In genomic region chr6:145370302-145370701, GRCm38 (mm10) we compare ENCODE assay signal across 19 mouse cellular contexts.
DNase-seq lines count a peak whose midpoint lies in the region; ATAC-seq and TF ChIP-seq lines count a peak whose summit lies in the region.
"Had no signal": no experiment of that assay in that cellular context is flagged by ENCODE, and none has a peak within 500 bp of the region (broad histone marks: within the 10 kb centered on the region; RNA-seq: fewer than 3 reads in every experiment).

No protein-coding gene starts in this region.

- H3K79me2 ChIP-seq in heart, adult 2 months (replicated peaks; ENCODE audit: control insufficient read depth, insufficient read depth, low read length): no peaks in the 10 kb centered on the region

- H3K4me2 ChIP-seq in heart, embryonic 14.5 days (ENCODE audit: low read length): no peak overlapping the region
- H3K4me2 ChIP-seq in lung, postnatal 0 days (replicated peaks; ENCODE audit: low read depth, low read length): no peak overlapping the region
- H3K4me2 ChIP-seq in hindbrain, embryonic 16.5 days (ENCODE audit: low read length): no peak overlapping the region
- H3K4me2 ChIP-seq: embryonic facial prominence, embryonic 15.5 days; forebrain, embryonic 15.5 days; hindbrain, embryonic 14.5 days had no signal

- H3K27me3 ChIP-seq in heart, adult 2 months (ENCODE audit: control insufficient read depth, insufficient read depth, low read length): no peaks in the 10 kb centered on the region
- H3K27me3 ChIP-seq in heart, embryonic 14.5 days (ENCODE audit: control insufficient read depth, insufficient read depth, low read length): peaks cover 6% of the 10 kb centered on the region; the same call in 1 of the 2 replicates
- no peaks in the 10 kb centered on the region for H3K27me3 ChIP-seq in lung, postnatal 0 days (replicated peaks; ENCODE audit: insufficient read depth, low read length)
- no peaks in the 10 kb centered on the region for H3K27me3 ChIP-seq in hindbrain, embryonic 16.5 days (replicated peaks; ENCODE audit: control insufficient read depth, insufficient read depth, low read length)
- H3K27me3 ChIP-seq: embryonic facial prominence, embryonic 15.5 days; forebrain, embryonic 15.5 days had no signal

- 65% methylated on average over 3 of the region's 3 CpGs for WGBS in heart, adult 2 months
- WGBS in heart, embryonic 14.5 days: 32% methylated on average over 3 of the region's 3 CpGs
- WGBS in lung, postnatal 0 days: 59% methylated on average over 3 of the region's 3 CpGs
- 86% methylated on average over 3 of the region's 3 CpGs for WGBS in hindbrain, embryonic 16.5 days

- no peaks in the 10 kb centered on the region for H3K9me3 ChIP-seq in heart, embryonic 14.5 days (ENCODE audit: control insufficient read depth, low read length)
- H3K9me3 ChIP-seq in lung, postnatal 0 days (ENCODE audit: low read length): no peaks in the 10 kb centered on the region
- no peaks in the 10 kb centered on the region for H3K9me3 ChIP-seq in hindbrain, embryonic 16.5 days (ENCODE audit: control insufficient read depth, low read length)
- H3K9me3 ChIP-seq: embryonic facial prominence, embryonic 15.5 days; forebrain, embryonic 15.5 days; hindbrain, embryonic 10.5 days had no signal

- no peak overlapping the region for H3K9ac ChIP-seq in heart, adult 2 months (ENCODE audit: low read depth, low read length)
- no peak overlapping the region for H3K9ac ChIP-seq in heart, embryonic 14.5 days (ENCODE audit: low read length)
- H3K9ac ChIP-seq in lung, postnatal 0 days (replicated peaks; ENCODE audit: low read depth): no peak overlapping the region
- H3K9ac ChIP-seq in hindbrain, embryonic 16.5 days (ENCODE audit: low read depth, low read length): no peak overlapping the region
- H3K9ac ChIP-seq: embryonic facial prominence, embryonic 15.5 days; forebrain, embryonic 15.5 days; hindbrain, embryonic 14.5 days had no signal

- TF ChIP-seq POLR2A in heart, adult 2 months (IDR thresholded peaks at IDR 0.05; ENCODE audit: insufficient read depth, low read depth, low read length): no peak

- no peak for ATAC-seq in heart, embryonic 14.5 days (ENCODE audit: insufficient number of reproducible peaks, insufficient read depth, low FRiP score, low read depth)
- peak; percentile 47 for ATAC-seq in lung, postnatal 0 days
- ATAC-seq in hindbrain, embryonic 16.5 days: no peak
- ATAC-seq: forebrain, embryonic 15.5 days; inflammation-experienced regulatory T-cells, adult 6 months; intestine, postnatal 0 days had no signal

- H3K4me1 ChIP-seq in heart, adult 2 months (ENCODE audit: control insufficient read depth, insufficient read depth, low read length): peaks cover 2% of the 10 kb centered on the region
- H3K4me1 ChIP-seq in heart, embryonic 14.5 days (ENCODE audit: control insufficient read depth in 2 of 2, insufficient read depth in 2 of 2, low read length in 2 of 2): peaks cover 18 to 23% of the 10 kb centered on the region in 2 experiments
- no peaks in the 10 kb centered on the region for H3K4me1 ChIP-seq in lung, postnatal 0 days (ENCODE audit: insufficient read depth, low read depth, low read length)
- no peaks in the 10 kb centered on the region; the same call in 1 of the 2 replicates for H3K4me1 ChIP-seq in hindbrain, embryonic 16.5 days (ENCODE audit: control insufficient read depth, insufficient read depth, low read depth, low read length)
- H3K4me1 ChIP-seq: forebrain, embryonic 15.5 days had no signal

- 0 out of 2 replicates have a peak, but pooled peaks have one; percentile 12 for TF ChIP-seq EP300 in heart, adult 2 months (IDR thresholded peaks at IDR 0.05; ENCODE audit: insufficient read depth, low read depth, low read length)
- no peak for TF ChIP-seq EP300 in lung, postnatal 0 days (IDR thresholded peaks at IDR 0.05)

- no peaks in the 10 kb centered on the region for H3K36me3 ChIP-seq in heart, adult 2 months (ENCODE audit: control insufficient read depth, insufficient read depth, low read length)
- no peaks in the 10 kb centered on the region for H3K36me3 ChIP-seq in heart, embryonic 14.5 days (ENCODE audit: control insufficient read depth, insufficient read depth, low read length)
- H3K36me3 ChIP-seq in lung, postnatal 0 days (ENCODE audit: insufficient read depth, low read length): no peaks in the 10 kb centered on the region
- no peaks in the 10 kb centered on the region for H3K36me3 ChIP-seq in hindbrain, embryonic 16.5 days (ENCODE audit: control insufficient read depth, insufficient read depth, low read length)
- H3K36me3 ChIP-seq: embryonic facial prominence, embryonic 15.5 days; forebrain, embryonic 15.5 days; hindbrain, embryonic 10.5 days had no signal

- intact Hi-C loops in heart, adult 2 months (cut with DNase I): no loop called here
- intact Hi-C loops in heart, postnatal 36 days (cut with DNase I): no loop called here

- peak in 1 of 2 experiments; percentile 14 for DNase-seq in heart, adult 2 months
- DNase-seq in heart, postnatal 36 days: no peak
- no peak for DNase-seq in heart, adult 11 months
- no peak for DNase-seq in lung, postnatal 0 days (ENCODE audit: low spot score)
- DNase-seq in lung, postnatal 10 days: no peak
- DNase-seq: adrenal gland, postnatal 10 days; cerebellum, adult 11 months; cerebellum, adult 8-10 months; cerebellum, postnatal 14 days; embryo, embryonic 11 days; gastrocnemius, postnatal 36 days had no signal

- TF ChIP-seq CTCF in heart, adult 2 months (IDR thresholded peaks at IDR 0.05): no peak
- no peak for TF ChIP-seq CTCF in lung, postnatal 0 days (IDR thresholded peaks at IDR 0.05)

- no peak overlapping the region for H3K4me3 ChIP-seq in heart, adult 2 months
- H3K4me3 ChIP-seq in heart, embryonic 14.5 days (ENCODE audit: control insufficient read depth in 1 of 2, insufficient read depth in 1 of 2, low read depth in 1 of 2, low read length in 2 of 2): no peak overlapping the region
- no peak overlapping the region for H3K4me3 ChIP-seq in lung, postnatal 0 days (ENCODE audit: low read depth, low read length)
- H3K4me3 ChIP-seq in hindbrain, embryonic 16.5 days (ENCODE audit: low read length): no peak overlapping the region
- H3K4me3 ChIP-seq: embryonic facial prominence, embryonic 15.5 days; forebrain, embryonic 15.5 days; hindbrain, embryonic 10.5 days had no signal

- H3K27ac ChIP-seq in heart, adult 2 months: peak overlapping the region; percentile 4; the same call in 1 of the 2 replicates
- peak overlapping the region; percentile 49 to 51; a peak in 3 of 4 replicates for H3K27ac ChIP-seq in heart, embryonic 14.5 days (replicated peaks in 1 of 2; ENCODE audit: control insufficient read depth in 1 of 2, insufficient read depth in 1 of 2, low read depth in 2 of 2, low read length in 2 of 2)
- no peak overlapping the region for H3K27ac ChIP-seq in lung, postnatal 0 days (ENCODE audit: low read length)
- no peak overlapping the region for H3K27ac ChIP-seq in hindbrain, embryonic 16.5 days (ENCODE audit: low read depth, low read length)
- H3K27ac ChIP-seq: embryonic facial prominence, embryonic 15.5 days; forebrain, embryonic 15.5 days; hindbrain, embryonic 10.5 days; hindbrain, embryonic 14.5 days had no signal

Comparison
In these comparisons a context has a peak if more than half of its experiments do, and no peak if none do; other contexts are left out.
1. H3K27ac ChIP-seq: peak in heart, adult 2 months (single experiment) and heart, embryonic 14.5 days (2 of 2); none in lung, postnatal 0 days (single experiment) and hindbrain, embryonic 16.5 days (single experiment).